Comparison of ENCODE assay signal across 9 mouse cellular contexts in the genomic region with DNA sequence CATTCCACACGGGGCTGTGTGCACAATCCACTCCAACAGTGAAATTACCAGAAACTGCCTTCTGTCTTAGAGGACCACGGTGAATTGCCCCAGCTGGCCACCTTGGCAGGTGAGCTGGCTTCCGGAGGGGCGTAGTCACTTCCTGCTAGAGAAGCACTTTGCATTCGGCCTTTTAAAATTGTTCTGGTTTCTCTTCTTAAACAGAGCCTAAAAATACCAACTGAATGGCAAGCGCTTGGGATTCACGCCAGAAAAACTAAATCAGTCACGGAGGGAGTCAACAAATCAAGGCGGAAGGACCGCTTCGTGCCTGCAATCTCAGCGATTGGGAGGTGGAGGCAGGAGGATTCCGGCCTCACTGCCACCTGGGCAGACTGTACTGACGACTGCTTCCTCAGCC.
DNase-seq lines count a peak whose midpoint lies in the region; ATAC-seq lines count a peak whose summit lies in the region.
"Had no signal": no experiment of that assay in that cellular context is flagged by ENCODE, and none has a peak within 500 bp of the region (broad histone marks: within the 10 kb centered on the region; RNA-seq: fewer than 3 reads in every experiment).

No protein-coding gene starts in this region.

- no peaks in the 10 kb centered on the region for H3K36me3 ChIP-seq in forebrain, embryonic 13.5 days (ENCODE audit: poor library complexity, severe bottlenecking)
- no peaks in the 10 kb centered on the region for H3K36me3 ChIP-seq in forebrain, embryonic 11.5 days (ENCODE audit: control insufficient read depth, insufficient read depth, low read length)
- no peaks in the 10 kb centered on the region for H3K36me3 ChIP-seq in midbrain, embryonic 13.5 days
- H3K36me3 ChIP-seq: limb, embryonic 12.5 days had no signal

- 78% methylated on average over 14 of the region's 14 CpGs for WGBS in forebrain, embryonic 13.5 days
- WGBS in forebrain, embryonic 11.5 days: 87% methylated on average over 14 of the region's 14 CpGs
- 80% methylated on average over 14 of the region's 14 CpGs for WGBS in midbrain, embryonic 13.5 days

- no peak for ATAC-seq in forebrain, embryonic 13.5 days
- no peak for ATAC-seq in forebrain, embryonic 11.5 days (replicated peaks; ENCODE audit: low FRiP score)
- ATAC-seq in midbrain, embryonic 13.5 days: no peak

- H3K27ac ChIP-seq in forebrain, embryonic 13.5 days: peak overlapping the region; percentile 91
- no peak overlapping the region for H3K27ac ChIP-seq in forebrain, embryonic 11.5 days (ENCODE audit: low read depth, low read length)
- H3K27ac ChIP-seq in midbrain, embryonic 13.5 days: peak overlapping the region; percentile 94
- H3K27ac ChIP-seq: limb, embryonic 12.5 days had no signal

- no peak overlapping the region for H3K9ac ChIP-seq in forebrain, embryonic 13.5 days
- no peak overlapping the region for H3K9ac ChIP-seq in forebrain, embryonic 11.5 days (ENCODE audit: low read length)
- H3K9ac ChIP-seq in midbrain, embryonic 13.5 days (replicated peaks): no peak overlapping the region
- H3K9ac ChIP-seq: limb, embryonic 12.5 days had no signal

- H3K27me3 ChIP-seq in forebrain, embryonic 13.5 days: no peaks in the 10 kb centered on the region
- no peaks in the 10 kb centered on the region for H3K27me3 ChIP-seq in forebrain, embryonic 11.5 days (ENCODE audit: control insufficient read depth, insufficient read depth, low read length)
- no peaks in the 10 kb centered on the region for H3K27me3 ChIP-seq in midbrain, embryonic 13.5 days
- H3K27me3 ChIP-seq: limb, embryonic 12.5 days had no signal

- peaks cover 40% of the 10 kb centered on the region for H3K4me1 ChIP-seq in forebrain, embryonic 13.5 days
- peaks cover 5% of the 10 kb centered on the region; the same call in 1 of the 2 replicates for H3K4me1 ChIP-seq in forebrain, embryonic 11.5 days (replicated peaks; ENCODE audit: control insufficient read depth, insufficient read depth, low read length)
- peaks cover 45% of the 10 kb centered on the region for H3K4me1 ChIP-seq in midbrain, embryonic 13.5 days (replicated peaks)

- H3K4me3 ChIP-seq in forebrain, embryonic 13.5 days: no peak overlapping the region
- H3K4me3 ChIP-seq in forebrain, embryonic 11.5 days (ENCODE audit: low read depth, low read length): no peak overlapping the region
- H3K4me3 ChIP-seq in midbrain, embryonic 13.5 days (replicated peaks): no peak overlapping the region
- H3K4me3 ChIP-seq: limb, embryonic 12.5 days had no signal

- no peaks in the 10 kb centered on the region for H3K9me3 ChIP-seq in forebrain, embryonic 13.5 days (replicated peaks)
- H3K9me3 ChIP-seq in forebrain, embryonic 11.5 days (ENCODE audit: control insufficient read depth, low read length): no peaks in the 10 kb centered on the region
- no peaks in the 10 kb centered on the region for H3K9me3 ChIP-seq in midbrain, embryonic 13.5 days
- H3K9me3 ChIP-seq: limb, embryonic 12.5 days had no signal

- no peak for DNase-seq in forebrain, embryonic 11.5 days (ENCODE audit: low spot score)
- peak; percentile 26 to 46 for DNase-seq in spleen, postnatal 36 days (ENCODE audit: low spot score in 2 of 2)
- DNase-seq in spleen, postnatal 4 days (ENCODE audit: low spot score in 2 of 2): no peak
- no peak for DNase-seq in lung, adult 18-20 months
- DNase-seq in yolk sac, embryonic 10.5 days (ENCODE audit: low spot score): no peak
- DNase-seq in urinary bladder, adult 18-20 months (ENCODE audit: low spot score in 2 of 2): no peak

- no peak overlapping the region for H3K4me2 ChIP-seq in forebrain, embryonic 13.5 days
- no peak overlapping the region for H3K4me2 ChIP-seq in forebrain, embryonic 11.5 days (ENCODE audit: low read depth, low read length, severe bottlenecking)
- no peak overlapping the region for H3K4me2 ChIP-seq in midbrain, embryonic 13.5 days (replicated peaks)
- H3K4me2 ChIP-seq: limb, embryonic 12.5 days had no signal

Comparison
In these comparisons a context has a peak if more than half of its experiments do, and no peak if none do; other contexts are left out.
1. DNase-seq: peak in spleen, postnatal 36 days (2 of 2); none in forebrain, embryonic 11.5 days (single experiment), spleen, postnatal 4 days (0 of 2), lung, adult 18-20 months (0 of 2), yolk sac, embryonic 10.5 days (single experiment) and urinary bladder, adult 18-20 months (0 of 2).